Mouse (Mus musculus): ENCODE measurements around the gene Lgmn. TPM values are rescaled to one million over a fixed set of nuclear protein-coding genes. Genes with fewer than 3 reads are reported as not detected.
A peak's percentile ranks its signal among the peaks of the same experiment; 100 is the strongest.

The Lgmn gene
- total RNA-seq, 2 experiments from 2014 or later, result 93.8 to 102 TPM

- TF ChIP-seq CTCF (IDR thresholded peaks at IDR 0.05), result no peak; the same call in 1 of the 2 replicates
- intact Hi-C loops (cut with DNase I), result no loop called here
- H3K27ac ChIP-seq, result peak overlapping the region; percentile 73
- no peak overlapping the region for H3K4me3 ChIP-seq
- peak in 1 of 2 experiments; percentile 38 for DNase-seq (ENCODE audit: extremely low spot score in 1 of 2, low spot score in 2 of 2)
Observed at GRCm38 (mm10) chr12:102416391-102416837, 23.2 kb downstream of the Lgmn start.

DNA sequence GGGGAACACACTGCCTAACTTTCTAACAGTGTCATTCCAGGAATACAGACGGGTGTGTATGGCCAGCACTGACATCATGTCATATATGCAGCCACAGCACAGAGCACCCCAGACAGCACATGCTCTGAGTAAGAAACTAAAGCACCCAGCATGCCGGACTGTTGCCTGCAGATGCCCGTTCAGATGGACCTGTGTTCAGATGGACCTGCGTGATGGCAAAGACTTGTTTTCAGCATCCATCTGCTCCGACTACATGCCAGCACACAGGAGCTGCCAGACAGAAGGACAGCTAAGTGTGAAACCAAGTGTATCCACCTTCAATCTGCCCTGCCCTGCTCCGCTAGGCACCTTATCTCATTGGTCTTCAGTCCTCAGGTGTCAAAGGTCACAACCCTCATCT, 24.9 kb downstream of the Lgmn start:
- intact Hi-C loops (cut with DNase I), result no loop called here
- TF ChIP-seq CTCF (IDR thresholded peaks at IDR 0.05), result no peak

GRCm38 (mm10) chr12:102413171-102413570, 26.4 kb downstream of the Lgmn start:
- Histone ChIP-seq H3K4me3 (no peak overlapping the region), H3K27ac (no peak overlapping the region)
- intact Hi-C loops (cut with DNase I), result no loop called here
- DNase-seq (ENCODE audit: extremely low spot score in 1 of 2, low spot score in 2 of 2), result no peak
- TF ChIP-seq CTCF (IDR thresholded peaks at IDR 0.05), result no peak

More for the DNA sequence above, 24.9 kb downstream of the Lgmn start:
- Histone ChIP-seq H3K27ac (no peak overlapping the region), H3K4me3 (no peak overlapping the region)
- no peak for DNase-seq (ENCODE audit: extremely low spot score in 1 of 2, low spot score in 2 of 2)

GRCm38 (mm10) chr12:102398588-102398987, 41.0 kb downstream of the Lgmn start:
- DNase-seq (ENCODE audit: extremely low spot score in 1 of 2, low spot score in 2 of 2), result no peak
- Histone ChIP-seq H3K4me3 (no peak overlapping the region), H3K27ac (peak overlapping the region; percentile 56; the same call in 1 of the 2 replicates)
- TF ChIP-seq CTCF (IDR thresholded peaks at IDR 0.05), result no peak
- intact Hi-C loops (cut with DNase I), result no loop called here

- no peak for DNase-seq (ENCODE audit: extremely low spot score in 1 of 2, low spot score in 2 of 2)
- TF ChIP-seq CTCF (IDR thresholded peaks at IDR 0.05), result no peak
- no peak overlapping the region for H3K27ac ChIP-seq
- H3K4me3 ChIP-seq, result no peak overlapping the region
- intact Hi-C loops (cut with DNase I), result no loop called here
Observed at GRCm38 (mm10) chr12:102395998-102396991, 43.3 kb downstream of the Lgmn start.

GRCm38 (mm10) chr12:102395537-102395936, 44.1 kb downstream of the Lgmn start:
- no peak for DNase-seq (ENCODE audit: extremely low spot score in 1 of 2, low spot score in 2 of 2)
- Histone ChIP-seq H3K27ac (no peak overlapping the region), H3K4me3 (no peak overlapping the region)
- intact Hi-C loops (cut with DNase I), result no loop called here
- TF ChIP-seq CTCF (IDR thresholded peaks at IDR 0.05), result no peak

DNA sequence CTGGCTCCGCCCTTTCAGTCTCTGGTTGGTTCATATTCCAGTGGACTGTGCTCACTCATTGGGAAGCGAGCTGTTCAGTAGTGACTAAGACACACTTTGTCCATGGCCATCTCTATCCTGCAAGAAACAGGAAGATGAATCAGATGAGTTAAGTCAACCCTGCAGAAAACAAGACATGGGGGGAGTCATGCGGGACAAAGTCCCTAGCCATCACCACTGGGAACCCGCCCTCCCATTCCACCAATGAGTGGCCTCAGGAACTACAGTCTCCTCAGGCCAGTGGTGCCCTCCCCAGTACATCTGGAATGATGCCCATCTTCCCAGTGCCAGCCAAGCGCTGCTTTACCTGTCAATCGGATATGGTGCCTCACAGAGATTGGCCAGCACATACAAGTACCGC, 45.1 kb downstream of the Lgmn start:
- intact Hi-C loops (cut with DNase I), result no loop called here
- Histone ChIP-seq H3K4me3 (no peak overlapping the region), H3K27ac (no peak overlapping the region)
- no peak for DNase-seq (ENCODE audit: extremely low spot score in 1 of 2, low spot score in 2 of 2)
- TF ChIP-seq CTCF (IDR thresholded peaks at IDR 0.05), result no peak

- DNase-seq (ENCODE audit: extremely low spot score in 1 of 2, low spot score in 2 of 2), result peak in 1 of 2 experiments; percentile 35
- TF ChIP-seq CTCF (IDR thresholded peaks at IDR 0.05), result peak; percentile 71
- intact Hi-C loops (cut with DNase I), result loop anchor here (1.0 kb wide), 1 partner anchor 69 kb away; no protein-coding TSS in a partner anchor
- H3K27ac ChIP-seq, result no peak overlapping the region
- no peak overlapping the region for H3K4me3 ChIP-seq
Observed at GRCm38 (mm10) chr12:102391982-102392381, 47.6 kb downstream of the Lgmn start.

GRCm38 (mm10) chr12:102391109-102391508, 48.5 kb downstream of the Lgmn start:
- TF ChIP-seq CTCF (IDR thresholded peaks at IDR 0.05), result no peak
- Histone ChIP-seq H3K4me3 (no peak overlapping the region), H3K27ac (no peak overlapping the region)
- intact Hi-C loops (cut with DNase I), result no loop called here
- no peak for DNase-seq (ENCODE audit: extremely low spot score in 1 of 2, low spot score in 2 of 2)

DNA sequence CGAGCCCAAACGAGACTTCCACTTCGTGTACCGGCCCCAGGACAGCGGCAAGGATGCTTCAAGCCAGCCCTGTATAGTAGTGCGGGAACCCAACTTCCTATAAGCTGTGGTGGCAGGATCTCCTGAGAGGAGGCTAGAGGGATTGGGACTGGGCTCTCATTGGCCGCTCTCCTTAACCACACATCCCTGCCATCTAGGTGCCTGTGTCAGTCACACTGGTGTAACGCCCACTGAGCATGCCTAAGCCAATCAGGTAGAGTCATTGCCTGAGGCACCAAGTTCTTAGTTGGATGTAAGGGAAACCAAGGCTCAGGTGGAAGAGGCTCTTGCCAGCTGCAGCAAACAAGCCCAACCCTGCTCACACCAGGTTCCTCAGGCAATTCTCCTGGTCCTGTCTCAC, 49.6 kb downstream of the Lgmn start:
- intact Hi-C loops (cut with DNase I), result no loop called here

GRCm38 (mm10) chr12:102387219-102387917, 52.2 kb downstream of the Lgmn start:
- TF ChIP-seq CTCF (IDR thresholded peaks at IDR 0.05), result peak; percentile 98
- no peak overlapping the region for H3K27ac ChIP-seq
- peak; percentile 87 to 93 for DNase-seq (ENCODE audit: extremely low spot score in 1 of 2, low spot score in 2 of 2)
- intact Hi-C loops (cut with DNase I), result loop anchor here (5.0 to 10.0 kb wide), 4 partner anchors 135 to 1263 kb away; no protein-coding TSS in a partner anchor
- H3K4me3 ChIP-seq, result no peak overlapping the region

More for the DNA sequence above, 49.6 kb downstream of the Lgmn start:
- no peak for DNase-seq (ENCODE audit: extremely low spot score in 1 of 2, low spot score in 2 of 2)
- no peak overlapping the region for H3K27ac ChIP-seq
- no peak for TF ChIP-seq CTCF (IDR thresholded peaks at IDR 0.05)
- no peak overlapping the region for H3K4me3 ChIP-seq

GRCm38 (mm10) chr12:102384819-102385218, 54.8 kb downstream of the Lgmn start:
- intact Hi-C loops (cut with DNase I), result loop anchor here (2.0 to 10.0 kb wide), 5 partner anchors 133 to 1260 kb away; no protein-coding TSS in a partner anchor
- TF ChIP-seq CTCF (IDR thresholded peaks at IDR 0.05), result peak; percentile 86
- DNase-seq (ENCODE audit: extremely low spot score in 1 of 2, low spot score in 2 of 2), result peak; percentile 35 to 52
- H3K27ac ChIP-seq, result no peak overlapping the region
- H3K4me3 ChIP-seq, result no peak overlapping the region
